Mouse (Mus musculus) intestine, embryonic 16.5 days (tissue): ENCODE measurements around the gene Zfp352. TPM values are rescaled to one million over a fixed set of nuclear protein-coding genes. Genes with fewer than 3 reads are reported as not detected.
"Not testable (repeated sequence)": the region's sequence is repeated elsewhere in the genome, so short reads cannot be mapped to it uniquely, and the experiment has no call there.

Source experiments
- ATAC-seq: fragments of 200-750 bp; cut with Nextera tagmentation; 2 replicates; pipeline ENCODE4 v1.8.0; 2017; ENCODE audit warnings: moderate TSS enrichment, moderate library complexity
- H3K27ac ChIP-seq: fragments of 300-500 bp; sonication (generic); 2 replicates; pipeline ENCODE4 v1.5.1; 2014; ENCODE audit warnings: mild to moderate bottlenecking, low read length
- H3K27me3 ChIP-seq: fragments of 300-500 bp; sonication (generic); replicated peaks from 2 replicates; pipeline ENCODE4 v1.6.1; 2014; ENCODE audit warnings: low read length, control low read depth, mixed read lengths; ENCODE audit not compliant: control insufficient read depth, insufficient read depth
- H3K36me3 ChIP-seq: fragments of 300-500 bp; sonication (generic); 2 replicates; pipeline ENCODE4 v1.6.1; 2014; ENCODE audit warnings: low read length, control low read depth; ENCODE audit not compliant: control insufficient read depth, insufficient read depth
- H3K4me1 ChIP-seq: fragments of 300-500 bp; sonication (generic); 2 replicates; pipeline ENCODE4 v1.6.1; 2014; ENCODE audit warnings: low read length, control low read depth, mixed read lengths; ENCODE audit not compliant: control insufficient read depth, insufficient read depth
- H3K4me2 ChIP-seq: fragments of 300-500 bp; sonication (generic); 2 replicates; pipeline ENCODE4 v1.6.1; 2014; ENCODE audit warnings: low read depth, low read length, control low read depth
- H3K4me3 ChIP-seq: fragments of 300-500 bp; sonication (generic); 2 replicates; pipeline ENCODE4 v1.5.1; 2014; ENCODE audit warnings: mild to moderate bottlenecking, low read length
- H3K9ac ChIP-seq: fragments of 300-500 bp; sonication (generic); 2 replicates; pipeline ENCODE4 v1.6.1; 2014; ENCODE audit warnings: low read depth, low read length
- H3K9me3 ChIP-seq: fragments of 300-500 bp; sonication (generic); 2 replicates; pipeline ENCODE4 v1.6.1; 2016; ENCODE audit warnings: low read length, control low read depth; ENCODE audit not compliant: control insufficient read depth
- WGBS: fragments of 180-500 bp; shearing (Covaris S2); extraction: QIAGEN DNeasy Blood & Tissue Kit; methylation state at CpG from one replicate; pipeline ENCODE4 v1.1.7; 2014; 5-methylcytosine and 5-hydroxymethylcytosine counted together
- polyA plus RNA-seq: library from polyadenylated mRNA; unstranded; fragments of >200 nt; fragmentation: Nextera tagmentation; extraction: Ambion mirVana; gene quantifications from 2 replicates; pipeline ENCODE4 v1.2.1, GENCODE M21; 2015

Zfp352 gene
- not detected in 2 replicates for polyA plus RNA-seq

- no peak within 1 kb of the TSS for H3K4me2 ChIP-seq
- no peaks in the 10 kb centered on the region; the same call in 1 of the 2 replicates for H3K9me3 ChIP-seq
- no peak for ATAC-seq
- WGBS: 93% methylated on average over 2 of the region's 2 CpGs
- H3K9ac ChIP-seq: no peak within 1 kb of the TSS
- H3K27me3 ChIP-seq: no peaks in the 10 kb centered on the region
- no peaks in the 10 kb centered on the region for H3K4me1 ChIP-seq
- H3K36me3 ChIP-seq: no peaks in the 10 kb centered on the region
- H3K4me3 ChIP-seq: no peak within 1 kb of the TSS
- no peak within 1 kb of the TSS for H3K27ac ChIP-seq
These were observed at the start of gene Zfp352 for GRCm38 (mm10) chr4:90218520-90218919. Zfp352 (plus strand) TSS chr4:90218820.

GRCm38 (mm10) chr4:90170890-90171483 is 47.6 kb upstream of the Zfp352 start:
- no peaks in the 10 kb centered on the region for H3K27me3 ChIP-seq
- no peaks in the 10 kb centered on the region for H3K9me3 ChIP-seq
- no peak for ATAC-seq
- H3K27ac ChIP-seq: no peak overlapping the region
- no peak overlapping the region for H3K4me2 ChIP-seq
- H3K36me3 ChIP-seq: no peaks in the 10 kb centered on the region
- no peak overlapping the region for H3K9ac ChIP-seq
- H3K4me1 ChIP-seq: no peaks in the 10 kb centered on the region
- 82% methylated on average over 3 of the region's 3 CpGs for WGBS
- no peak overlapping the region for H3K4me3 ChIP-seq

GRCm38 (mm10) chr4:90174036-90174435 is 44.6 kb upstream of the Zfp352 start:
- Histone ChIP-seq H3K4me1 (no peaks in the 10 kb centered on the region), H3K27ac (no peak overlapping the region), H3K4me3 (no peak overlapping the region), H3K9me3 (no peaks in the 10 kb centered on the region), H3K9ac (no peak overlapping the region), H3K27me3 (no peaks in the 10 kb centered on the region), H3K36me3 (no peaks in the 10 kb centered on the region), H3K4me2 (no peak overlapping the region)
- ATAC-seq: no peak
- WGBS: 65% methylated on average over 1 of the region's 1 CpGs

- WGBS: 84% methylated on average over 5 of the region's 5 CpGs
- no peak for ATAC-seq
These were observed 15.2 kb upstream of the Zfp352 start for GRCm38 (mm10) chr4:90203421-90203820.

GRCm38 (mm10) chr4:90211475-90211874 is 7.1 kb upstream of the Zfp352 start:
- ATAC-seq: no peak
- H3K4me2 ChIP-seq: no peak overlapping the region
- H3K27me3 ChIP-seq: no peaks in the 10 kb centered on the region
- H3K4me1 ChIP-seq: no peaks in the 10 kb centered on the region
- H3K4me3 ChIP-seq: no peak overlapping the region
- WGBS: 33% methylated on average over 1 of the region's 1 CpGs
- H3K9me3 ChIP-seq: no peaks in the 10 kb centered on the region
- H3K9ac ChIP-seq: no peak overlapping the region
- no peak overlapping the region for H3K27ac ChIP-seq
- no peaks in the 10 kb centered on the region for H3K36me3 ChIP-seq

More at GRCm38 (mm10) chr4:90203421-90203820, 15.2 kb upstream of the Zfp352 start:
- Histone ChIP-seq H3K4me2 (no peak overlapping the region), H3K27ac (no peak overlapping the region), H3K9ac (no peak overlapping the region), H3K27me3 (no peaks in the 10 kb centered on the region), H3K4me1 (no peaks in the 10 kb centered on the region), H3K4me3 (no peak overlapping the region), H3K36me3 (no peaks in the 10 kb centered on the region), H3K9me3 (no peaks in the 10 kb centered on the region)

GRCm38 (mm10) chr4:90212076-90212475 is 6.5 kb upstream of the Zfp352 start:
- no peak for ATAC-seq
- no peak overlapping the region for H3K9ac ChIP-seq
- H3K36me3 ChIP-seq: no peaks in the 10 kb centered on the region
- 77% methylated on average over 3 of the region's 3 CpGs for WGBS
- no peak overlapping the region for H3K27ac ChIP-seq
- no peak overlapping the region for H3K4me3 ChIP-seq
- no peaks in the 10 kb centered on the region for H3K9me3 ChIP-seq
- H3K27me3 ChIP-seq: no peaks in the 10 kb centered on the region
- no peak overlapping the region for H3K4me2 ChIP-seq
- no peaks in the 10 kb centered on the region for H3K4me1 ChIP-seq

GRCm38 (mm10) chr4:90235646-90236045 is 17.0 kb downstream of the Zfp352 start:
- H3K27ac ChIP-seq, H3K4me3 ChIP-seq, H3K9me3 ChIP-seq, H3K4me1 ChIP-seq, H3K4me2 ChIP-seq, H3K36me3 ChIP-seq, H3K27me3 ChIP-seq, ATAC-seq, H3K9ac ChIP-seq: not testable (repeated sequence)
- 91% methylated on average over 5 of the region's 5 CpGs for WGBS

GRCm38 (mm10) chr4:90269781-90270180 is 51.2 kb downstream of the Zfp352 start:
- Histone ChIP-seq H3K27ac (no peak overlapping the region), H3K9me3 (0 out of 2 replicates have a peak, but pooled peaks cover 3% of the 10 kb centered on the region), H3K4me1 (no peaks in the 10 kb centered on the region), H3K4me3 (no peak overlapping the region), H3K4me2 (no peak overlapping the region), H3K36me3 (no peaks in the 10 kb centered on the region), H3K9ac (no peak overlapping the region), H3K27me3 (no peaks in the 10 kb centered on the region)
- ATAC-seq: no peak
